Mouse (Mus musculus) heart, embryonic 11.5 days (tissue): Measurements from ENCODE around the gene Arhgef3. TPM values are rescaled to one million over a fixed set of nuclear protein-coding genes. Genes with fewer than 3 reads are reported as not detected.

Experiments
- ATAC-seq: fragments of 200-750 bp; cut with Nextera tagmentation; replicated peaks from 2 replicates; pipeline ENCODE4 v1.8.0; 2017; ENCODE audit warnings: moderate library complexity; ENCODE audit not compliant: insufficient number of reproducible peaks, low FRiP score, low TSS enrichment
- H3K27ac ChIP-seq: fragments of 300-500 bp; sonication (generic); 2 replicates; pipeline ENCODE4 v1.5.1; 2014; ENCODE audit warnings: mild to moderate bottlenecking, low read depth, low read length
- H3K27me3 ChIP-seq: fragments of 300-500 bp; sonication (generic); 2 replicates; pipeline ENCODE4 v1.6.1; 2014; ENCODE audit warnings: mild to moderate bottlenecking, low read length, mixed read lengths; ENCODE audit not compliant: control insufficient read depth, insufficient read depth
- H3K36me3 ChIP-seq: fragments of 300-500 bp; sonication (generic); 2 replicates; pipeline ENCODE4 v1.6.1; 2014; ENCODE audit warnings: mild to moderate bottlenecking, low read length, moderate library complexity, mixed read lengths; ENCODE audit not compliant: control insufficient read depth, insufficient read depth
- H3K4me1 ChIP-seq: fragments of 300-500 bp; sonication (generic); 2 replicates; pipeline ENCODE4 v1.6.1; 2014; ENCODE audit warnings: low read length; ENCODE audit not compliant: control insufficient read depth, insufficient read depth
- H3K4me2 ChIP-seq: fragments of 300-500 bp; sonication (generic); 2 replicates; pipeline ENCODE4 v1.6.1; 2014; ENCODE audit warnings: mild to moderate bottlenecking, moderate library complexity
- H3K4me3 ChIP-seq: fragments of 300-500 bp; sonication (generic); 2 replicates; pipeline ENCODE4 v1.5.1; 2014; ENCODE audit warnings: low read depth, low read length
- H3K9ac ChIP-seq: fragments of 300-500 bp; sonication (generic); 2 replicates; pipeline ENCODE4 v1.6.1; 2014; ENCODE audit warnings: mild to moderate bottlenecking, low read depth, low read length, moderate library complexity
- H3K9me3 ChIP-seq: fragments of 300-500 bp; sonication (generic); replicated peaks from 2 replicates; pipeline ENCODE4 v1.6.1; 2016; ENCODE audit warnings: low read length; ENCODE audit not compliant: control insufficient read depth
- WGBS: fragments of 180-500 bp; shearing (Covaris S2); extraction: QIAGEN DNeasy Blood & Tissue Kit; methylation state at CpG from one replicate; pipeline ENCODE4 v1.1.7; 2014; ENCODE audit not compliant: insufficient replicate concordance; 5-methylcytosine and 5-hydroxymethylcytosine counted together
- polyA plus RNA-seq: library from polyadenylated mRNA; unstranded; fragments of >200 nt; fragmentation: Nextera tagmentation; extraction: Ambion mirVana; gene quantifications from 2 replicates; pipeline ENCODE4 v1.2.1, GENCODE M21; 2014

Arhgef3 gene
- polyA plus RNA-seq, 1 experiment from 2014 or later: 10.1 TPM

DNA sequence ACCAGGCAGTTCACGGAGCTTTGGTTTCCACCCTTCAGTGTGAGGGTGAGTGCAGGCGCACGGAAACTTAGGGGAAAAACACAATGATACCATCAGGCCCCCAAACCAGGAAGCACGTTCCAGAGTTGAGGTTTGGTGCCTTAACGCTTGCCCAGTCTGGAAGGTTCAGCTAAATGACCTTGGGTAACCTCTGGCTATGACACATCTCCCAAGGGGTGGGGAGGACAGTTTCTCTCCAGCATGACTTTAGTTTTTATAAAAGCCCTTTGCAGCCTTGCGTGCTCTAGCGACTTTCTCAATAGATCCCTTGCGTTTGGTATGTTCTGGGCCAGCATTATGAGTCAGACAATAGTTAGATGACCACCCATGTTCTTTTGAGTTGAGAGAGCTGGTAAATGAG lies 8.8 kb downstream of the Arhgef3 start:
- Histone ChIP-seq H3K9me3 (no peaks in the 10 kb centered on the region), H3K9ac (no peak overlapping the region), H3K27ac (no peak overlapping the region), H3K36me3 (no peaks in the 10 kb centered on the region), H3K27me3 (no peaks in the 10 kb centered on the region), H3K4me3 (no peak overlapping the region), H3K4me1 (peaks cover 8% of the 10 kb centered on the region), H3K4me2 (no peak overlapping the region)
- ATAC-seq: no peak
- 46% methylated on average over 8 of the region's 8 CpGs for WGBS

DNA sequence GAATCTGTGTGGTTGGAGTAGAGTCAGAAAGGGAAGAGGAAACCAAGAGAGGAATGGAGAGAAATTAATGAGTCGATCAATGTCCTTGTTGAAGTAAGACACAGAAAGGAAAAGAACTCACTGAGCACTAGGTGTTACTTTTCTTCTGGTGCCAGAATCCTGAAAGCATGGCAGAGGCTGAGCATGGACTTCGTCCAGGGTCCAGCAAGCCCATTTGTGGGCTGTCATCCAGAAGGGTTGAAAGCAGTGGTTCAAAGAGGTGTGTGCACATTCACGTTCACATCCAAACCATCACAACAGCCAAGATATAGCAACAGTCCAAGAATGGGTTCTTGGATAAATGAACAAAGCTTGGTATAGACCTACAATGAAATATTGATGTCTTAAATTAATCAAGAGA lies 15.3 kb downstream of the Arhgef3 start:
- ATAC-seq: no peak
- no peak overlapping the region for H3K4me2 ChIP-seq
- no peak overlapping the region for H3K4me3 ChIP-seq
- H3K27me3 ChIP-seq: no peaks in the 10 kb centered on the region
- H3K9me3 ChIP-seq: no peaks in the 10 kb centered on the region
- H3K9ac ChIP-seq: no peak overlapping the region
- H3K27ac ChIP-seq: no peak overlapping the region
- 84% methylated on average over 3 of the region's 3 CpGs for WGBS
- no peaks in the 10 kb centered on the region for H3K36me3 ChIP-seq
- no peaks in the 10 kb centered on the region for H3K4me1 ChIP-seq

DNA sequence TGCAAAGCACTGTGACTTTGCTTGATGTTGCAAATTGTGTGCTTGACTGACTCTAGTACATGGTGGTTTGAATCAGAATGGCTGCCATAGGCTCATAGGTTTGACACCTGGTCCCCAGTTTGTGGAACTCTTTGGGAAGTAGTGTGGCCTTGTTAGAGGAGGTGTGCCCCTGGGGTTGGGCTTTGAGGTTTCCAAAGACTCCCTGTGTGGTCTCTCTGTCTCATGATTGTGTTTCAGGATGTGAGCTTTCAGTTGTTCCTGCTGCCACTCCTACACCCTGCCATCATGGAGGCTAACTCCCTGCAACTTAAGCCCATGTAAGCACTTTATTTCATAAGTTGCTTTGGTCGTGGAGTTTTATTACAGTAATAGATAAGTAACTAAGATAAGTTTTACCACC lies 16.0 kb downstream of the Arhgef3 start:
- H3K9ac ChIP-seq: no peak overlapping the region
- ATAC-seq: no peak
- no peak overlapping the region for H3K27ac ChIP-seq
- H3K27me3 ChIP-seq: no peaks in the 10 kb centered on the region
- no peaks in the 10 kb centered on the region for H3K36me3 ChIP-seq
- no peak overlapping the region for H3K4me2 ChIP-seq
- H3K9me3 ChIP-seq: no peaks in the 10 kb centered on the region
- no peaks in the 10 kb centered on the region for H3K4me1 ChIP-seq
- WGBS: 76% methylated on average over 1 of the region's 1 CpGs
- no peak overlapping the region for H3K4me3 ChIP-seq

GRCm38 (mm10) chr14:27131521-27131920 lies 16.8 kb downstream of the Arhgef3 start:
- no peak overlapping the region for H3K27ac ChIP-seq
- H3K4me3 ChIP-seq: no peak overlapping the region
- no peaks in the 10 kb centered on the region for H3K9me3 ChIP-seq
- H3K36me3 ChIP-seq: no peaks in the 10 kb centered on the region
- ATAC-seq: no peak
- no peaks in the 10 kb centered on the region for H3K4me1 ChIP-seq
- H3K9ac ChIP-seq: no peak overlapping the region
- H3K27me3 ChIP-seq: no peaks in the 10 kb centered on the region
- WGBS: 65% methylated on average over 1 of the region's 1 CpGs
- H3K4me2 ChIP-seq: no peak overlapping the region

DNA sequence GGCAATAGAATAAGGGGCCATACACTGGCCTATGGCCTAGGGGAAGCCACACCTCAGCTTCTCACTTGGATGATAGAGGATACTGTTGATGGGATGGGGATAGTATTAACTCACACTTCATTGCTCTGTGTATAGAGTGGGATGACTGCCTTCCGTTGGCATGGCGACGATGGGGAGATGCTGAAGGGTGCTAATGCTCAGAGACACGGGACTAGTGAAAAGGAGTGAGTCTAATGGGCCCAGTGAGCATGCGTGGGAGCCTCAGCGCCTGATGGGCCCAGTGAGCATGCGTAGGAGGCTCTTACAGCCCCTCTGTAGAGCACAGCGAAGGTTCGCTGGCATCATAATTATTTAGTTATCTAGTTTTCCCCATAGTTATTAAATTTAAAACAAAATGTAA lies 24.2 kb downstream of the Arhgef3 start:
- ATAC-seq: no peak
- peaks cover 5% of the 10 kb centered on the region; the same call in 1 of the 2 replicates for H3K4me1 ChIP-seq
- H3K27ac ChIP-seq: no peak overlapping the region
- no peak overlapping the region for H3K9ac ChIP-seq
- no peak overlapping the region for H3K4me2 ChIP-seq
- no peaks in the 10 kb centered on the region for H3K9me3 ChIP-seq
- no peak overlapping the region for H3K4me3 ChIP-seq
- 87% methylated on average over 9 of the region's 9 CpGs for WGBS
- H3K36me3 ChIP-seq: no peaks in the 10 kb centered on the region
- no peaks in the 10 kb centered on the region for H3K27me3 ChIP-seq

DNA sequence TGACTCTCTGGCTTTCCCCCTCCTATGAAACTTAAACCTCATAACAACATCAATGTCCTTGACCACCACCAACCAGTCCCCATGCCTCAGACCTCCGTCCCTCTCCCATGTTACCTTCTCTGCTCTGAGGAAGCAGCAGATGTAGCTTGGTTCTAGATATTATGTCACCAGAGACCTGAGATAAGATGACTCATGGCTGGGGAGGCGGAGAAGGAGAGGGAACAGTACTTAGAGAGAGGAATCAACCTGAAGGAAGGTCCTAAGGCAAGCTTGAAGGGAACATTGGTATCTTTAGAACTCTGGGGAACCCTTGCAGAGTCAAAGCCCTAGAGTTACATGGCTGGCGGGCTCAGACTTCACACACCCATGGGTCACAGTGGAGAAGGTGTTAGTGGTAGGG lies 25.3 kb downstream of the Arhgef3 start:
- Histone ChIP-seq H3K27me3 (no peaks in the 10 kb centered on the region), H3K4me3 (no peak overlapping the region), H3K9me3 (no peaks in the 10 kb centered on the region), H3K27ac (no peak overlapping the region), H3K4me2 (no peak overlapping the region), H3K36me3 (no peaks in the 10 kb centered on the region), H3K4me1 (peaks cover 6% of the 10 kb centered on the region), H3K9ac (no peak overlapping the region)
- 73% methylated on average over 3 of the region's 3 CpGs for WGBS
- no peak for ATAC-seq

DNA sequence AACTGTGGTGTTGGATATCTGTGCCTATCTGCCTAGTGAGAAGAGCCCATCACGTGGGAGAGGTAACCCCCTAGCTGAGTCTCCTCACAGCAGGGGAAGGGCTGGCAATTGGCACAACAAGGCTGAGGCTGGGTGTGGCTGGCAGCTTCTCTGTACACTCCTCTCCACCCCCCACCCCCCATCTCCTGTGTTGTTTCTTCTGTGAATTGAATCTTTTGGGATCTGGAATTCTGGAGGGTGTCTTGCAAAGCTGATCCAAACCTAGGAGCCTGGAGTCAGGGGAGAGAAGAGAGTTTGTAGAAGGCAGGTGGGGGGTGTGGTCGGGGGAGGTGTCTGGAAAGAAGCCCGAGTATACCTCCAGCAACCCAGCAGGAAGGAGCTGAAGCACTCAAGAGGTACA lies 26.8 kb downstream of the Arhgef3 start:
- no peak for ATAC-seq

DNA sequence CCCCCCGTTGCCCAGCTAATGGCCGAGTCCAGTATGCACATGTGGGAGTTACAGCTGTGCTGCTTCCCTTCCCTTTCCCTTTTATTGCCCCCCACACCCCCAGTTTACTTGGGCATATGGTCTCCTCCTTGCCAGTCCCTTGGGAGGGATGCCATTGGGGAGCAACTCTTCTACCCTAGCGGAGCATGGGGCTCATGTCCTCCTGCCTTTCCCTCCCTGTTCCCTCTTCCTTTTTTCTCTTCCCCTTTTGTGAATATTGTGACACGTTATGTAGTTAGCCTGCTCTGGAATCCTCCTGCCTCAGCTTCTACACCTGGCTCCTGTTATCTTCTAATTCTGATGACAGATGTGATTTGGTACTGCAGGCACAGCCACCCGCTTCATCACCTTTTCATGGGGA lies 28.0 kb downstream of the Arhgef3 start:
- Histone ChIP-seq H3K36me3 (no peaks in the 10 kb centered on the region), H3K27ac (no peak overlapping the region), H3K9me3 (no peaks in the 10 kb centered on the region), H3K4me3 (no peak overlapping the region), H3K4me2 (no peak overlapping the region), H3K4me1 (peaks cover 19% of the 10 kb centered on the region), H3K9ac (no peak overlapping the region), H3K27me3 (no peaks in the 10 kb centered on the region)
- no peak for ATAC-seq
- 84% methylated on average over 5 of the region's 5 CpGs for WGBS

More for the DNA sequence above, 26.8 kb downstream of the Arhgef3 start:
- no peaks in the 10 kb centered on the region for H3K9me3 ChIP-seq
- H3K4me3 ChIP-seq: no peak overlapping the region
- peaks cover 14% of the 10 kb centered on the region for H3K4me1 ChIP-seq
- WGBS: 18% methylated on average over 3 of the region's 3 CpGs
- H3K27me3 ChIP-seq: no peaks in the 10 kb centered on the region
- H3K27ac ChIP-seq: no peak overlapping the region
- H3K4me2 ChIP-seq: no peak overlapping the region
- no peak overlapping the region for H3K9ac ChIP-seq
- H3K36me3 ChIP-seq: no peaks in the 10 kb centered on the region

GRCm38 (mm10) chr14:27145171-27146045 lies 30.7 kb downstream of the Arhgef3 start:
- Histone ChIP-seq H3K9me3 (no peaks in the 10 kb centered on the region), H3K27me3 (no peaks in the 10 kb centered on the region), H3K9ac (no peak overlapping the region), H3K4me1 (peaks cover 29% of the 10 kb centered on the region), H3K36me3 (no peaks in the 10 kb centered on the region), H3K4me3 (no peak overlapping the region), H3K4me2 (no peak overlapping the region), H3K27ac (no peak overlapping the region)
- no peak for ATAC-seq
- 44% methylated on average over 8 of the region's 8 CpGs for WGBS
